Mouse (Mus musculus) liver, postnatal 0 days (tissue): ENCODE data around the gene Mtx3.

Experiments used
- CTCF ChIP-seq: sonication (generic); IDR thresholded peaks from 2 replicates; pipeline ENCODE4 v1.5.1; 2016; ENCODE audit warnings: antibody characterized with exemption, low read depth
- EP300 ChIP-seq: IDR thresholded peaks from 2 replicates; pipeline ENCODE4 v1.6.1; 2016; ENCODE audit warnings: antibody characterized with exemption, low read depth, mild to moderate bottlenecking

- TF ChIP-seq CTCF (no peak), EP300 (no peak)
Measured at GRCm38 (mm10) chr13:92907366-92907765, 62.8 kb downstream of the Mtx3 start.
